Mouse (Mus musculus) MN1 (cell line): Measurements from ENCODE around the gene Stxbp2.
"Not testable (repeated sequence)": the region's sequence is repeated elsewhere in the genome, so short reads cannot be mapped to it uniquely, and the experiment has no call there.

ENCODE experiments used
- DNase-seq: peaks from one replicate; pipeline ENCODE4 v3.0.0-alpha.2; 2016; ENCODE audit warnings: low spot score

The Stxbp2 gene

DNA sequence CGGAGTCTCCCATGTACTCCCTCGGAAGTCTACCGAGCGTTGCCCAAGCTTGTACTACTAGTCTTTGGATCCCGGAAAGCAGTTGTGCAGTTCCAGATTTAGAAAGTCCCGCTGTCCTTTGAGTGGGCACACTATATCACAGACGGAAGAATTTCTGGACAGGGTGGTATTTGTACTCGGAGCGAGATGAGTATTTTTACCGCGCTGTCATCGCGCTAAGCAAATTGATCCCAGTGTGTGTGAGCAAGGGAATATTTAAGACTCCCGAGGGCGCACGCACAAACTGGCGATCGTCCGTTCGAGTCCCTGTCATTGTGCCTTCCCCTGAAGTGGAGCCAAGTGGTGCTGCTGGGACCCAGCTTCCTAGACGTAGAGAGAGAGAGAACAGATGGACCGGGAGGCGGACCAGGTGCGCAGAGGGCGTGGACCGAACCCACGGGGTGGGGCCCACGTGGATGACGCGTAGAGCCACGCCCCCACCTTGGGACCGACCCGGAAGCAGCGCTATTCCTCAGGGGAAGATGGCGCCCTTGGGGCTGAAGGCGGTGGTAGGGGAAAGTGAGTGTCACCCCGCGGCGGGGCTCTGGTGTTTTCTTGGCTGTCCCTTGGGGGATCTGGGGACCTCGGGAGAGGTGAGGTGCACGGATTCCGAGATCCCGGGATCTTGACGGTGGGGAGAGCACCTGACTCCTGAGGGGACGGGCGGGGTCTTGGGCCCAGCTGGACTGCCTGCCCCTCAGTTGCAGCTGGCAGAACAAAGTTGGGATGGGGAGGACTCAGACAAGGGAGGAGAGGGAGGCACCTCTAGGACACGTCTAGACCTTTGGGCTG is at the start of gene Stxbp2:
Gene Stxbp2 (plus strand): TSS at position 309 of the 831 bp plus-strand sequence.
- DNase-seq = peak; percentile 75

DNA sequence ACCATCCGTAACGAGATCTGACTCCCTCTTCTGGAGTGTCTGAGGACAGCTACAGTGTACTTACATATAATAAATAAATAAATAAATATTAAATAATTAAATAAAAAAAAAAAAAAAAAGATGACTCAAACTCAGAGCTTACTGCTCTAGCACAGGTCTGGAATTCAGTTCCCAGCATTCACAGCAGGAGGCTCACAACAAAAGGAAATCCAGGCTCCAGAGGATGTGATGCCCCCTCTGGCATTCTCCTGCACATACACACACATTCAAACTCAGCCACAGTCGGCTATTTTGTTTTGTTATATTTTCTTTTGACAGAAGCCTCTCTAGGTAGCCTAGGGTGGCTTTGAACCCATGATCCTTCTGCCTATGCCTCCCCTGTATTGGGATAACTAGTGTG is 48.8 kb upstream of the Stxbp2 start:
- not testable (repeated sequence) for DNase-seq

DNA sequence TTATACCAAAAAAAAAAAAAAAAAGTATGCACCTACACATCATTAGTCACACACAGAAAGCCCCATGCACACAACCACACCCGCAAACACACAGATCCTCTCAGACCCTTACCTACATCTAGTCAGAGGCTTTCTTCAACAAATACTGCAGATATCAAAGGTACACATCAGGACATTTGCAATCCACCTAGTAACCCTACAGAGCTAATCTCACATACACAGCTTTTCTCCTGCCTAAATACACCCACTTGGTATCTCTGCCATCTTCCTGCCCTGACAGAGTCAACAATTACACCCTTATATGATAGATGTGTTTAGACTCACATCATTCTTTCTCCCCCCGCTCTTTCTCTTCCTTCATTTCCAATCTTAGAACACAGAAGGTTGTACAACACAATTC is 44.3 kb upstream of the Stxbp2 start:
- no peak for DNase-seq

DNA sequence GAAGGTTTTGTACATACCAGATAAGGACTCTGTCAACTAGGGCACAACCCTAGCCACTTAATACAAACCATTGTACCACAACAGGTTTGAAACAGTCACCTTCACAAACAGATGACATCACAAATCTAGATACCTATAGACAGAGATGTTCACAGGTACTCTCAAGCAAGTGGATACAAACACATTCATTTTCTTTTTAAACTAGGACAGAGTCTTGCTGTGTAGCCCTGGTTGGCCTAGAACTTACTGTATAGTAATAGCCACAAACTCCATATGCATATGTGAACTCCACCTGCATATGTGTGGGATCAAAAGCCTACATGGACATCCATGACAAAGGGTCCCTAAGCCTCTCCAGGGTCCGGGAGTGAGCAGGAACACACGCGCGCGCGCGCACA is 43.8 kb upstream of the Stxbp2 start, which contains the start of gene Camsap3:
Gene Camsap3 (plus strand): TSS at position 301 of the 398 bp plus-strand sequence.
- DNase-seq = no peak

DNA sequence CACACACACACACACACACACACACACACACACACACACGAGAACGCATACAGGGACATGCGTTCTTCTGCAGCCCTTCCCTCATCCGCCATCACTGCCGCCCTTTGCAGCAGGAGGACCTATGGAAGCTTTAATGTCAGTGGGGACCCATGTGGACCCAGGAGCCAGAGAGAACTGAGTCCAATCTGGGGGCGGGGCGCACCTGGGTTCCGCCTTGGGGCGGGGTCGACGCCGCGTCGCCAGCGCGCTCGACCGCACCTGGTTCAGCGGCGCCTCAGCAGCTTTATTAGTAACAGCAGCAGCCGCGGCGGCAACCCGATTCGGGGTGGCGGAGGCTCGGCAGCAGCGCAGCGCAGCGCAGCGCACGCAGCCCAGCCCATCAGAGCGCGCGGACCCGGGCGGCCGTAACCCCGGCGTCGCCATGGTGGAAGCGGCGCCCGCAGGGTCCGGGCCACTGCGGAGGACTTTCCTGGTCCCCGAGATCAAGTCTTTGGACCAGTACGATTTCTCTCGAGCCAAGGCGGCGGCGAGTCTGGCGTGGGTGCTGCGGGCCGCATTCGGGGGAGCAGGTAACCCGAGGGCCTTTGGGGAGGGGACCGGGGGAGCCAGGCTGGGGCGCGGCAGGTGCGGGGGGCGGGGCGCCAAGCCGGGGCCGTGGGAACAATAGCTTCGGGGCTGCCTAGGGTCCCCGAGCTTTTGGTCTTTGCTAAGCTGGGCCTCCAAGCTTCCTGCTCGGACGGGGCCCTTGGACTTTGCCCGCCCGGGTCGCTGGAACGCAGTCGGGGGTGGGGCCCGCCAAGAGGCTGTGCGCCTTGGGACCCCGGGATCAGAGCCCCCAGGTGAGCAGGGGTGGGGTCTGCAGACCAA is 43.1 kb upstream of the Stxbp2 start:
- DNase-seq = peak; percentile 90

DNA sequence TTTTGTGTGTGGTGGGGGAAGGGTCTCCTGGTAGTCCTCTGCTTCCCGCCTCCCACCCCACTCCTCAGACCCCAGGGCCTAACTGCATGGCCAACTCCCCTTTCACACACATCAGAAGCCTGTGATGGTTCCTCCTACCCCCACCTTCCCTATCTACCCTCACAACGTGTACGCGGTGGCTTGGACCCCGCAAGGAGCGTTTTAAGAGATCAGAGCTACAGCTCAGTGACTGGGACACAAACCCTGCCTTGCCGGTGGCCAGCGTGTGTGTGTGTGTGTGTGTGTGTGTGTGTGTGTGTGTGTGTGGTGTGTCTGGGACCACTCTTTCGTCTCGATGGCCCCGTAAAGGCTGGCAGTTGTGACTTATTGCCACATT is 42.5 kb upstream of the Stxbp2 start:
- peak; percentile 51 for DNase-seq

DNA sequence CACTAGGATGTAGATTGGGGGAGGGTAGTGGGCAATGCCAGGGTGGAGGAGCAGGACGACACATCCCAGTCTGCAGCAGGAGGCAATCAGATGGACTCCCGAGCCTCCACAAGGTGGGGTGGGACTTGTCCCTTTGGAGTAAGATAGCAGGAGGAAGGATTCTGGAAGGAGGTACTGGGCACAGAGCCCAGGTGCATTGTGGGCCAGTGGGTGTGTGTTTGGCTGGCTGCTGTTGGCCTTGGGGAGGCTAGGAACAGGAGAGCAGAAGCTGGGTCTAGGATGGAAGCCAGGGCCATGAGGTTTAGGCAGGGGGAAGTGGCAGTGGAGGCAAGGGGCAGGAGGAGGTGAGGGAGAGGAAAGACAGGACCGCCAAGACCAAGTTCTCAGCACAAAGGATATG is 37.3 kb upstream of the Stxbp2 start:
- DNase-seq = peak; percentile 51

DNA sequence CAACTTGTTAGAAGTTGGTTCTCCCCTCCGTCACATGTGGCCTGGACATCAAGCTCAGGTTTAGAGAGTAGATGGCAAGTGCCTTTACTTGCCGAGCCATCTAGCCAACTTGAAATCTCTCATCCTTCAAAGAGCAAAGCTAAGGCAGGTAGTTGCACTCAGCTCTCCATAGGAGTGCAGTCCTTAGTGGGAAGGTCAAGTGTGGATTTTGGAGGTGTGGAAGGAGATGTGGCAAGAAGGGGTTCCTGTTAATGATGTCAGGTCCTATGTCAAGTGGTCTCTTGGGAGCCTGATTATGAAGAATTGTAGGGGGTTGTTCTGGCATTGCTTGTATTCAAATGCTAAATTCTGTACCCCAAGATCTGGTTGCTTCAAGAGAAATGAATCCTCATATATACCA is 36.3 kb upstream of the Stxbp2 start:
- no peak for DNase-seq

DNA sequence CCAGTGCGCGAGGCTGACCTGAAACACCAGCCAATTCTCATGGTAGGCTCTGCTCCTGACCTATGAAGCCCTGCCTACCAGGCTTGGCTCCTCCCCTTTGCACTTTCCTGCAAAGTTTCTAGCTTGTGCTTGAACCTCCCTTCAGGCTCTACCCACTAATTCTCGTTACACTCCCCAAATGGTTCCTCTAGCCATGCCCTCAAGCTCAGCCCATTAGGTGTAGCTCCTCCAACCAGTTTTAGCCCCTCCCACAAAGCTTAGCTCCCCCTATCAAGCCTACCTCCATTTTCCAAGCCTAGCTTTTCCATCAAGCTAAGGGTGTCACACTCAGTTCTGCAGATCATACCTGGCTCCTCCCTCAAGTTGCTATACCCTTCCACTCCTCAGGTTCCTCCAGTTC is 32.7 kb upstream of the Stxbp2 start:
- DNase-seq = no peak

DNA sequence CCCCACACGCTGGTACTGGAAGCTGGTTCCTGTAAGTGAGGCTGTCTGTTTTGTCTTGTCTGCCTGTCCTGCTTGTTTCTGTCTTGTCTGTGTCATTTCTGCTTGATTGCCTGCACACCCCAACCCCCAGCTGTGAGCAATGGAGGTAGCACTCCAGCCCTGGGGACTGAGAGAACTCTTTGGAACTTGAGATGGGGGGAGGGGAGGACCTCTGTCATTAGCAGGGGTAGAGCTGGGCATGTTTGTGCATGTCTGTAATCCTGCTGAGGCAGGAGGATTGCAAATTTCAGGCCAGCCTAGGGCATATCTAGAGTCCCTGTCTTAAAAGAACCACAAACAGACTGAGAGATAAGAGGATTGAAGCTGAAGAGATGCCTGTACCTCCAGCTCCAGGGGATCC is 31.5 kb upstream of the Stxbp2 start:
- no peak for DNase-seq

DNA sequence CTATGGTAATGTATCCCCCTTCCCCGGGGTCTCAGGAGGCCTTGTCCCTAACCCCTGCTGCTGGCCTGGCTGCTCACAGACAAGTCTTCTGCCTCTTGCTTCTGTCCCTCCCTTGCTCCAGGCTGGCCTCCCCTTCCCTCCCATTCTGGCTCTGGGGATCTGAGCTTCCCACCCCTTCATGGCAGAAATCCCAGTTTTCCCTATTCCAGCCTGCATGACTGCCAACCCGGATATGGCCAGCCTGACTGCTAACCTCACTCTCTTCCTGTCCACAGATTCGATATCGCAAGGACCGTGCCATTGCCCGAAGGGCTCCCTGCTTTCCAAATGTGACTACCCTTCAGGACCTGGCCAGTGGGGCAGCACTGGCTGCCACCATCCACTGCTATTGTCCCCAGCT is 30.4 kb upstream of the Stxbp2 start:
- peak; percentile 81 for DNase-seq

DNA sequence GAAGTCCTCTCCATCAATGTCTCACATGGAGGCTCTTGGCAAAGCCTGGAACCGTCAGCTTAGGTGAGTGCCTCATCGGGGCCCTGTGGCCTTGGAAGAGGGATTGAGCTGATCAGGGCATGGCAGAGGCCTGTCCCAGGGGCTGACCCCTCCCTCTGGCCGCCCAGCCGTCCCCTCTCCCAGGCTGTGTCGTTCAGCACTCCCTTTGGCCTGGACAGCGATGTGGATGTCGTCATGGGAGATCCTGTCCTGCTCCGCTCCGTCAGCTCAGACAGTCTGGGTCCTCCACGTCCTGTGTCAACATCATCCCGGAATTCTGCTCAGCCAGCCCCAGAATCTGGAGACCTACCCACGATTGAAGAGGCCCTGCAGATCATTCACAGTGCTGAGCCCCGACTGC is 27.3 kb upstream of the Stxbp2 start:
- no peak for DNase-seq

DNA sequence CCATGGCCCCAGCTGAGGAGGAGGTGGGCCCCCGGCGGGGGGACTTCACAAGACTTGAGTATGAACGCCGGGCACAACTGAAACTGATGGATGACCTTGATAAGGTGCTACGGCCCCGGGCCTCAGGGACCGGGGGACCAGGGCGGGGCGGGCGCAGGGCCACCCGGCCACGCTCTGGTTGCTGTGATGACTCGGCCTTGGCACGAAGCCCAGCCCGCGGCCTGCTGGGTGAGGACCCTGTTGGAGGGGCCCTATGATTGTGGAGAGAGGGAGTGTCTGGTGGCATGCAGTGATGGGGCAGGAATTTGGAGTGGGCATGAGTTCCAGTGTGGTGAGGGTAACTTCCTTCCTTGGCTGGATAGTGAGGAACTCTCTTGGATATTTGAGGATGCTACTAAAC is 24.2 kb upstream of the Stxbp2 start:
- peak; percentile 87 for DNase-seq

DNA sequence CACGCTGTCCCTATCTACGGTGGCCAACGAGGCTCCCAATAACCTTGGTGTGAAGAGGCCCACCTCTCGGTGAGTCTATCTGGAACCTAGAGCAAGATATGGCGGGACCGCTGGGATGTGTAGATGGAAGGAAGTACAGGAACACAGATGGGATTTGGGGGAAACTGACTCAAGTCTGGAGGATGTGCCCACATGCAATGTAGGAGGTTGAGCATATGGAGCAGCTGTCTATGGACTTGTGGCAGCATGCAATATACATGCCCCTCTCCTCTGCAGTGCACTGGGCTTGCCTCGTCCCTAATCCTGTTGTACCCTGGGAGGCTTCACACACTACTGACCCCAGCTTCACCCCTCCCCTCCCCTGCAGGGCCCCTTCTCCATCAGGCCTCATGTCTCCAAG is 22.9 kb upstream of the Stxbp2 start:
- no peak for DNase-seq

DNA sequence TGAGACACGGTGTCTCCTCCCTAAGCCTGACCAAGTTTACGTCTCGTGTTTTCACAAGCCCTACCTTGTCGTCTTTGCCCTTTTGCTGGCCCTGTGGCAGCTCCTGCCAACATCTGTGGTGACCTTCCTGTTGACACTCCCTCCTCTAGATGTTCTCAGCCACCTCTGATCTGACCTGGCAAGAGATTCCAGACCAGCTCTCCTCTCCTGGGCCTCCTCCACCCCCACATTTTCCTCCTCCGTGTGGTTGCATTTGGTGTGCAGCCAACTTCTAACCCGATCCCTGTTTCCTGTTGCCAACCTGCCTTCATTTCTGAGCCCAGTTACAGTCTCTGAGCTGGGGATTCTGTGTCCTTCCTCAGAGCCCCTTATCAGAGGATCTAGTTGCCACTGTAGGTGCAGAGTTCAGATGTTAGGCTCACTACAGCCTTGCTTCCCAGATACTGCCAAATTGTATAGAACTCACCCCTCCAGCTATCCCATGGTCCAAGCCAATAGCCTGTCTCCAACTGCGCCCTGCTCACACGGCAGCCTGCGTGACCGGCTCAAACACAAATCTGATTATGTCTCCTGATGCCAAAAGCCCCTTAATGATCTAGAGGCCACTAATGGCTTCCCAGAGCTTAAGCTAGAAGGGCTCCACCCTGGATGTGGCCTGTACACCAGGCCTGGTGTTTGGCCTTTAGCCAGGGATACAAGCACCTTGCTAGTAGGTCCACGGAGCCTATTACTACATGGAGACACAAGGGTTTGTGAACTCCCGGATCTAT is 21.5 kb upstream of the Stxbp2 start:
- peak; percentile 93 for DNase-seq

DNA sequence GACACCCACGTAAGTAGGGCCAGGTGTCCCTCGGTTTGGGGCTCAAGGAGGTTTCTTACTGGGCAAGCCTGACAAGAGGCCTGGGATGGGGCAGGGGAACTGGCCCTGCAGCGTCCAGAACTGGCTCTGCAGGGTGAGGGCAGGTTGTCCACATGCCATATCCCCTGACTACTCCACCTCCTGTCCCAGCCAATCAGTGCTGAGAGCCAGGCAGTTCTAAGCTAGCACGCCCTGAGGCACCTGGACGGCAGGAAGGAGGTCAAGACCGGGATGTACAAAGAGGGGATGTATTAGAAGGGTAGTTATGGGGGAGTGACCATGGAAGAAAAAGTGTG is 21.0 kb upstream of the Stxbp2 start:
- DNase-seq = no peak

DNA sequence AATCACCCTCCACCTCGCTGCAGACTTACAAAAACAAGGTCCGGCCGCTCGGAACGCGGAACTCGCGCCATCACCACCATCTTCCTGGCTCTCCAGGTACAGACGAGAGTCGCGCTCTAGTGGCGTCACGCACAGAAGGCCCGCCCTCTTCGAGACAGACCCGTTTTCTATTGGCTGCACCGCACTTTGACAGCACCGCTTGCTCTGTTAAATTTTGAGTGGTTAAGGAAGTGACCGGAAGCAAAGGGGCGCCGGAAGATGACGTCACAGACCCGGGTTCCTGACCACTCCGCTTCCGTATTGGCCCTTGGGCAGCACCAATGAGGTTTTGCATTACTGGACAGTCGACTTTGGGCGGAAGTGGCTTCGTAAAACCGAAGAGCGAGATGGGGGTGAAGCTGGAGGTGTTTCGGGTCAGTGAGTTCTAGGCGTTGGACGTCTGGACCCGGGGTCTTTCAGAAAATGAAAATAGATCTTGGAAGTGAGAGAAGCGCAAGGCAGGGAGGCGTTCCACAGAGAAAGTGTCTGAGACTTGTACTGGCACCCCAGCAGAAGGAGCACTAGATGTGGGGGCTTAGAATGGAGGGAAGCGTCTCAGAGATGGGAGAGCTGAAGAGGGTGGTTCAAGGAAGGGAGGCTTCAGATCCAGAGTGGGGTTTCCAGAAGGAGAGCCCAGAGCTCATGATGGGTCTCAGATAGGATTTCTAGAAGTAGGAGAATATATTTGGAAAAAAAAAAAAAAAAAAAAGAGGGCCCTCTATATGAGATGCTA is 9.4 kb upstream of the Stxbp2 start, which contains the start of the genes Xab2 and Pet100:
Gene Xab2 (minus strand): TSS at position 118 of the 772 bp plus-strand sequence.
Gene Pet100 (plus strand): TSS at position 350 of the 772 bp plus-strand sequence.
- peak; percentile 100 for DNase-seq

DNA sequence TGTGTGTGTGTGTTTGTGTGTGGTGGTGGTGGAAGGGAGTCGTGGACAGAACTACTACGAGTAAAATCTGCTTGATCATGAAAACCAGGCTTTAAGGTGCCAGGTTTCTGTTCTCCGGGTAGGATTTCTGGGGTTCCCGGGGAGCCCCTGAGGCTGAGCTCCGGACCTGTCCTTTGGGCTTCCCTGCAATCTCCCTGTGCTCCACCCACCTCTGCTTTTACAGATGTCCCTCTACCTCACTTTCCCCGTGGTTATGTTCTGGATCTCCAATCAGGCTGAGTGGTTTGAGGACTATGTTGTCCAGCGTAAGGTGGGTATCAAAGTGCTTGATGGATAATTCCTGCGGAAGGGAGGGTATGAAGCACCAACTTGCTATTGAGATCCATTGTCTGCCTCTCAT is 8.6 kb upstream of the Stxbp2 start:
- DNase-seq = no peak

DNA sequence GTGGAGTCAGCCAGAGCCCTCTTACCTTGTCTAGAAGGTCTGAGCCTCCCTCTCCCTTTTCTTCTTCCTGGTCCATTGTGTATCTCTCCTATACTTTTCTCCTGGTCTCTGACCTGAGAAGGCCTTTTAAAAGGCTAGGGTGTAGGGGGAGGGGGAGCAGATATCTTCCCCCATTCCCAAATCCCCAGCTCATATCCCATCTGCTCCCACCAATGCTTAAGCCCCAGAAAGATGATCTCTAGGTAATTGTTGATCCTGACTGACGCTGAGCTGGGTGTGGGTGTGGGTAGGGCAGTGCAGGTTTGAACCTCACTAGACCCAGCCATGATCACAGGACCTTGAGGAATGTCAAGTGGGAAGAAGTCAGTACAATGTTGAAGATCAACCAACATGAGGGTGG is 5.3 kb upstream of the Stxbp2 start, which contains the start of gene Pcp2:
Gene Pcp2 (minus strand): TSS at position 101 of the 400 bp plus-strand sequence.
- DNase-seq = no peak

DNA sequence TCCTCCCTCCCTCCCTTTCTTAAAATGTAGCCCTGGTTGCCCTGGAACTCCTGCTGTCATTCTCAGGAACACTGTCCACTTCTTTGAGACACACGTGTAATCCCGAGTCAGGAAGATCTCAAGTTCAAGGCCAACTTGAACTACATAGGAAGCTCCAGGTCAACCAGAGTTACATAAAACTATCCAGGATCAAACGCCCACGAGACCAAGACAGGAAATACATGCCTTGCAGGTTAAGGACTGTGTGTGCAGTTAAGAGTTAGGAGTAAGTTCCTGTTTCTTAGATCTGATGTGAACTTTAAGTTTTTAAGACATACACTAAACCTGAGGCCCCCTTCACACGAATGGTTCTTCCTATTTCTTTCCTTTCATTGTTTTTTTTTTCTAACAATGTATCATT is 3.8 kb upstream of the Stxbp2 start:
- DNase-seq = no peak

DNA sequence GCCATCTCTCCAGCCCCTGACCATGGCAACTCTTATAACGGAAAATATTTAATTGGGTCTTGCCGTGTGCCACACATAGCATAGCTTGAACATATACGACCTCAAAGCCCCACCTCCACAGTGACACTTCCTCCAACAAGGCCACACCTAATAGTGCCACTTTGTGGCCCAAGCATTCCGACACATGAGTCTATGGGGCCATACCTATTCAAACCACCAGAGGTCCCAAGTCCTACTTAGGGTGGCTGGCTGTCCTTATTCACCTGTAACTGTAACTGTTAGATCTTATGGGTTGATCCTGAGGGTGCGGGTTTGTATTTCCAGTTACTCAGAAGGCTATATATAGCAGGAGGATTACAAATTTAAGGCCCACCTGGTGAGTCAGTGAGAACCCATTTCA is 2.7 kb upstream of the Stxbp2 start:
- no peak for DNase-seq
